Mouse (Mus musculus): ENCODE measurements around the gene Rnf227. TPM values are rescaled to one million over a fixed set of nuclear protein-coding genes. Genes with fewer than 3 reads are reported as not detected.

Gene Rnf227
- polyA plus RNA-seq, 1 experiment from 2014 or later: 18.3 TPM

DNA sequence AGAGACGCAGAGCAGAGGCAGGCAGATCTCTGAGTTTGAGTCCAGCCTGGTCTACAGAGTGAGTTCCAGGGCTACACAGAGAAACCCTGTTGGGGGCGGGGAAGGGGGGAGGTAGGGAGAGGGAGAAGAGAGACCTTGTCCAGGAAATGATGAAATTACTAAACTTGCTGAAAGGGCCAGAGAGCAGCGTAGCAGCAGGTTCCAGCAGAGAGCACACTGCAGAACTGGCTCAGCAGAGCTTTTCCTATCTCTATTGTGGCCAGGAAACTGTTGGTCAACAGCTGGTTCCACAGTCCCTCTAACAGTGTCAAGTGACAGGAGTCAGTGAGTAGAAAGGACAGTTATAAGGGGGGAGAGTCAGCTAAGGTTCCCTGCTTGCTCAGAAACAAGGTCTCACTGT, 39.3 kb downstream of the Rnf227 start:
- no peaks in the 10 kb centered on the region for H3K9me3 ChIP-seq (replicated peaks; ENCODE audit: low read length)
- WGBS: 84% methylated on average over 3 of the region's 3 CpGs
- no peaks in the 10 kb centered on the region for H3K27me3 ChIP-seq (ENCODE audit: insufficient read depth, low read length)
- H3K4me3 ChIP-seq (replicated peaks; ENCODE audit: low read depth, low read length): no peak overlapping the region
- H3K4me2 ChIP-seq (ENCODE audit: low read length): no peak overlapping the region
- no peak overlapping the region for H3K9ac ChIP-seq (ENCODE audit: low read depth, low read length)
- ATAC-seq (replicated peaks; ENCODE audit: low FRiP score, low read depth) (no peak), DNase-seq (ENCODE audit: low spot score) (no peak)
- no peak for TF ChIP-seq CTCF (IDR thresholded peaks at IDR 0.05; ENCODE audit: low read depth)
- no peaks in the 10 kb centered on the region for H3K4me1 ChIP-seq (replicated peaks; ENCODE audit: insufficient read depth, low read length)
- H3K27ac ChIP-seq: no peak overlapping the region
- 0 out of 2 replicates have a peak, but pooled peaks cover 4% of the 10 kb centered on the region for H3K36me3 ChIP-seq (ENCODE audit: insufficient read depth, low read length)

DNA sequence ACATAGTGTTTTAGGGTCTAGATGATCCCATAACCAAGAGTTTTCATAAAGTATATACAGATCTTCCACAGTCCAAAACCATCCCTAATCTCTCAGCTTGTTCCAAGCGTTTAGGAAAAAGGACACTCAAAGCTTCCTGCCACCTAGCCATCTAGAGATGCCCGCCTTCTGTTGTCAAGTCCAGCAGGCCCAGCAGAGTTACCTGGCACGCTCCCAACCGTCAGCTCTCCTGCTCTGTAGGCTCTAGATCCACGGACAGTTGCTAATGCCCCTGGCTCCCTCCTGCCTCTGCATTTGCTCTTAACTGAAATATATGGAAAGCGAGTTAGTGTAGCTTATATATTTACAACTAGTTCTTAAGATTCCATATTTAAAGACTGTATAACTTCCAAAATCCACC, 41.1 kb downstream of the Rnf227 start:
- Histone ChIP-seq H3K36me3 (ENCODE audit: insufficient read depth, low read length) (0 out of 2 replicates have a peak, but pooled peaks cover 3% of the 10 kb centered on the region), H3K4me3 (replicated peaks; ENCODE audit: low read depth, low read length) (no peak overlapping the region), H3K27ac (no peak overlapping the region), H3K4me2 (ENCODE audit: low read length) (no peak overlapping the region), H3K4me1 (replicated peaks; ENCODE audit: insufficient read depth, low read length) (no peaks in the 10 kb centered on the region), H3K9ac (ENCODE audit: low read depth, low read length) (no peak overlapping the region), H3K27me3 (ENCODE audit: insufficient read depth, low read length) (no peaks in the 10 kb centered on the region), H3K9me3 (replicated peaks; ENCODE audit: low read length) (no peaks in the 10 kb centered on the region)
- 77% methylated on average over 6 of the region's 6 CpGs for WGBS
- DNase-seq (ENCODE audit: low spot score) (no peak), ATAC-seq (replicated peaks; ENCODE audit: low FRiP score, low read depth) (no peak)
- no peak for TF ChIP-seq CTCF (IDR thresholded peaks at IDR 0.05; ENCODE audit: low read depth)

- DNase-seq (ENCODE audit: low spot score) (peak; percentile 30), ATAC-seq (replicated peaks; ENCODE audit: low FRiP score, low read depth) (0 out of 2 replicates have a peak, but pooled peaks have one; percentile 22)
- Histone ChIP-seq H3K36me3 (ENCODE audit: insufficient read depth, low read length) (no peaks in the 10 kb centered on the region), H3K4me2 (ENCODE audit: low read length) (no peak overlapping the region), H3K4me3 (replicated peaks; ENCODE audit: low read depth, low read length) (no peak overlapping the region), H3K4me1 (replicated peaks; ENCODE audit: insufficient read depth, low read length) (no peaks in the 10 kb centered on the region), H3K9ac (ENCODE audit: low read depth, low read length) (0 out of 2 replicates have a peak overlapping the region, but pooled peaks have one; percentile 13), H3K27ac (no peak overlapping the region), H3K9me3 (replicated peaks; ENCODE audit: low read length) (no peaks in the 10 kb centered on the region), H3K27me3 (ENCODE audit: insufficient read depth, low read length) (no peaks in the 10 kb centered on the region)
- TF ChIP-seq CTCF (IDR thresholded peaks at IDR 0.05; ENCODE audit: low read depth): no peak
- 51% methylated on average over 10 of the region's 10 CpGs for WGBS
Observed at GRCm38 (mm10) chr11:69382478-69383105, 42.3 kb downstream of the Rnf227 start.

DNA sequence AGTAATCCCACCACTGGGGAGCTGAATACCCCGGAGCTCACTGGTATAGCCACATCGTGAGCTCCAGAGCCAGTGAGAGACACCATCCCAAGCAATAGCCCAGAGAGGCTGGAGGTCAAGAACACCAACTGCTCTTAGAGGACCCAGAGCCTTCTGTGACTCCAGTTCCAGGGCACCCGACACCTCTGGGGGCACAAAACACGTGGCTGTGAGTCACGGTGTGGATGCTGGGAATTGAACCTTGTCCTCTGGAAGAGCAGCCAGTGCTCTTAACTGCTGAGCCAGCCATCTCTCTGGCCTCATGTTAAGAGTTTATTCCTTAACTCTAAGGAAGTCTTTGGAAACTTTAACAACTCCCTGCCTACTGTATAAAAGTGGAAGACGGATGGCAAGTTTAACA, 44.7 kb downstream of the Rnf227 start:
- Histone ChIP-seq H3K9me3 (replicated peaks; ENCODE audit: low read length) (no peaks in the 10 kb centered on the region), H3K36me3 (ENCODE audit: insufficient read depth, low read length) (no peaks in the 10 kb centered on the region), H3K4me3 (replicated peaks; ENCODE audit: low read depth, low read length) (no peak overlapping the region), H3K27ac (peak overlapping the region; percentile 47; the same call in 1 of the 2 replicates), H3K27me3 (ENCODE audit: insufficient read depth, low read length) (no peaks in the 10 kb centered on the region), H3K9ac (ENCODE audit: low read depth, low read length) (no peak overlapping the region), H3K4me1 (replicated peaks; ENCODE audit: insufficient read depth, low read length) (no peaks in the 10 kb centered on the region), H3K4me2 (ENCODE audit: low read length) (no peak overlapping the region)
- DNase-seq (ENCODE audit: low spot score) (no peak), ATAC-seq (replicated peaks; ENCODE audit: low FRiP score, low read depth) (peak; percentile 50; the same call in 1 of the 2 replicates)
- 58% methylated on average over 6 of the region's 6 CpGs for WGBS
- TF ChIP-seq CTCF (IDR thresholded peaks at IDR 0.05; ENCODE audit: low read depth): no peak

GRCm38 (mm10) chr11:69386758-69387157, 46.5 kb downstream of the Rnf227 start:
- no peaks in the 10 kb centered on the region for H3K27me3 ChIP-seq (ENCODE audit: insufficient read depth, low read length)
- no peaks in the 10 kb centered on the region for H3K36me3 ChIP-seq (ENCODE audit: insufficient read depth, low read length)
- WGBS: 78% methylated on average over 7 of the region's 7 CpGs
- no peaks in the 10 kb centered on the region for H3K9me3 ChIP-seq (replicated peaks; ENCODE audit: low read length)
- ATAC-seq (replicated peaks; ENCODE audit: low FRiP score, low read depth) (no peak), DNase-seq (ENCODE audit: low spot score) (no peak)
- H3K4me1 ChIP-seq (replicated peaks; ENCODE audit: insufficient read depth, low read length): no peaks in the 10 kb centered on the region
- no peak overlapping the region for H3K4me2 ChIP-seq (ENCODE audit: low read length)
- no peak overlapping the region for H3K4me3 ChIP-seq (replicated peaks; ENCODE audit: low read depth, low read length)
- peak; percentile 48 for TF ChIP-seq CTCF (IDR thresholded peaks at IDR 0.05; ENCODE audit: low read depth)
- no peak overlapping the region for H3K9ac ChIP-seq (ENCODE audit: low read depth, low read length)
- no peak overlapping the region for H3K27ac ChIP-seq

DNA sequence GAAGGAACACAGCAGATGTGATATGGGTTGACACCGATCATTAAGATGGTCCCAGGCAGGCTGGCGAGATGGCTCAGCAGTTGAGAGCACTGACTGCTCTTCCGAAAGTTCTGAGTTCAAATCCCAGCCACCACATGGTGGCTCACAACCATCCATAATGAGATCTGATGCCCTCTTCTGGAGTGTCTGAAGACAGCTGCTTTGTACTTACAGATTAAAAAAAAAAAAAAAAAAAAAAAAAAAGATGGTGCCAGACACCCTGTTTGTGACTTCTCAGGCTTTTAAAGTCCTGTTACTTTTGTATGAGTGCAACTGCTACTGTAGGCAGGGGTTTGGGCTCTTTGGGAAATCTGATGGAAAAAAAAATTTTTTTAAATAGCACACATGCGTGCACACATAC, 48.4 kb downstream of the Rnf227 start:
- no peak for DNase-seq (ENCODE audit: low spot score)
- H3K9ac ChIP-seq (ENCODE audit: low read depth, low read length): no peak overlapping the region
- peak; percentile 36; the same call in 1 of the 2 replicates for TF ChIP-seq CTCF (IDR thresholded peaks at IDR 0.05; ENCODE audit: low read depth)
- H3K9me3 ChIP-seq (replicated peaks; ENCODE audit: low read length): no peaks in the 10 kb centered on the region
- H3K4me2 ChIP-seq (ENCODE audit: low read length): no peak overlapping the region
- 96% methylated on average over 4 of the region's 4 CpGs for WGBS
- H3K36me3 ChIP-seq (ENCODE audit: insufficient read depth, low read length): no peaks in the 10 kb centered on the region
- H3K4me3 ChIP-seq (replicated peaks; ENCODE audit: low read depth, low read length): no peak overlapping the region
- H3K27ac ChIP-seq: no peak overlapping the region
- H3K27me3 ChIP-seq (ENCODE audit: insufficient read depth, low read length): no peaks in the 10 kb centered on the region
- H3K4me1 ChIP-seq (replicated peaks; ENCODE audit: insufficient read depth, low read length): no peaks in the 10 kb centered on the region
- ATAC-seq (replicated peaks; ENCODE audit: low FRiP score, low read depth): no peak
